Mouse (Mus musculus) left cerebral cortex, postnatal 4 days (tissue): ENCODE data around the gene Taar8c. TPM values are rescaled to one million over a fixed set of nuclear protein-coding genes. Genes with fewer than 3 reads are reported as not detected.
"Not testable (repeated sequence)": the region's sequence is repeated elsewhere in the genome, so short reads cannot be mapped to it uniquely, and the experiment has no call there.

ENCODE experiments used
- DNase-seq: peaks from one replicate; pipeline ENCODE4 v3.0.0-alpha.2; 2022
- intact Hi-C: fragments of 180-260 bp; cut with DNase I; formaldehyde crosslinking; loops from one replicate; pipeline ENCODE4 v1.15.1; 2025
- total RNA-seq, 2 experiments: library from RNA; stranded (reverse); gene quantifications; 2 replicates each; pipeline ENCODE4 v1.2.3; 2021

Gene Taar8c
- total RNA-seq: not detected

GRCm38 (mm10) chr10:24101812-24102211 is at the start of gene Taar8c:
Taar8c (minus strand) TSS chr10:24101912.
- intact Hi-C loops, DNase-seq: not testable (repeated sequence)

- DNase-seq: no peak
- intact Hi-C loops: no loop called here
These were observed 48.4 kb upstream of the Taar8c start for GRCm38 (mm10) chr10:24150086-24150485.

GRCm38 (mm10) chr10:24149135-24149781 is 47.5 kb upstream of the Taar8c start, which contains the start of gene Stx7:
Stx7 (plus strand) TSS chr10:24149302.
- intact Hi-C loops: no loop called here

GRCm38 (mm10) chr10:24142735-24143134 is 41.0 kb upstream of the Taar8c start:
- DNase-seq: no peak
- intact Hi-C loops: no loop called here

More at GRCm38 (mm10) chr10:24149135-24149781, 47.5 kb upstream of the Taar8c start, which contains the start of gene Stx7:
- peak; percentile 94 for DNase-seq

DNA sequence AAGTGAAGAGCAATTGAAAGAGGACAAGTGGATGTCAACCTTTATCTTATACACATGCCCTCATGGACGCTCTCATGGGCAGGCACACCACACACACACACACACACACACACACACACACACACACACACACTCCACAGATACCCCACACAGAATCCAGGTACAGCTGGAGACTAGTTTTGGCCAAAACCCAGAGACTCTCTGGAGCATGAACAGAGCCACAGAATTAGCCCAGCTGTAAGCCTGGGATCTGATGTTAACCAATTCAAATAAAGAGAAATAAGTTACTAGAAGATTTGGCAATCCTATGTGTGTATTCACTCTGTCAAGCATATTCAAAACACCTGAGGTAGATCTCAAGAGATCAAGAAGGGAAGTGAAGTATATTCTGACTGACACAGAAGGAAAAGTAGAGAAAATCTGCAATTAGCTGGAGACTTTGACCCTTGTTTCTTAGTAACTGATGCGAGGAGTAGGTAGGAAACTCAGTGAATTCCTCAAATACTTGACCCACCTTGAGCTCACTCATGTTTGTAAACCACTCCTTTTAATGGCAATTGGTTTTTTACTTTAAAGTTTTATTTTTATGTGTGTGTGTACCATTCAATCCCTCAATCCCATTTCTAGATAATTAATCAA is 37.0 kb upstream of the Taar8c start:
- intact Hi-C loops: no loop called here

DNA sequence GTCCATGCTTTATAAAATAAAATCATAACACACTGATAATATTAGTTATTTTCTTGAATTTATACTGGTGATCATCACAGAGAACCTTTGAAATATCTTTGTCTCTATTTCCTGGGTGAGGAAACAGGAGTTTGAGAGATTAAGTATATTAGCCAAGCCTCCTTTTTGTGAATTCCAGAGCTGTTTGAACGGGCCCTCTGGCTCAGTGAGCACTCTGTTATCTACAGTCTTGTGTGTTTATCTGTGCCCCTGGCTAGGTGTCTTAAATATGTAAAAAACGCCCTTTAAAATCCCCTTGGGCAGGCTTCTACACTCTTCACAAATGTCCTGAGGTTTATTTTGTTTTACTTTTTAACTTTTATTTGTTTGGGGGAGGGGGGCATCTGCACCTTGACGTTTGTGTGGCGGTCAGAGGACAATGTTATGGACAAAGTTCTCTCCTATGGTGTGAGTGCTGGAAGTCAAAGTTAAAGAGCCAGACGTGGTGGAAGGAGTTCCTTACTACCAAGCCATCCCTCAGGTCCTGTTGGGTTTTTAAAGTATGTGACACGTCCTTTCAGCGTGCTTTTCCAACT is 32.4 kb upstream of the Taar8c start:
- intact Hi-C loops: no loop called here
- no peak for DNase-seq

More for the DNA sequence above, 37.0 kb upstream of the Taar8c start:
- no peak for DNase-seq

GRCm38 (mm10) chr10:24133132-24133531 is 31.4 kb upstream of the Taar8c start:
- no peak for DNase-seq
- intact Hi-C loops: no loop called here

DNA sequence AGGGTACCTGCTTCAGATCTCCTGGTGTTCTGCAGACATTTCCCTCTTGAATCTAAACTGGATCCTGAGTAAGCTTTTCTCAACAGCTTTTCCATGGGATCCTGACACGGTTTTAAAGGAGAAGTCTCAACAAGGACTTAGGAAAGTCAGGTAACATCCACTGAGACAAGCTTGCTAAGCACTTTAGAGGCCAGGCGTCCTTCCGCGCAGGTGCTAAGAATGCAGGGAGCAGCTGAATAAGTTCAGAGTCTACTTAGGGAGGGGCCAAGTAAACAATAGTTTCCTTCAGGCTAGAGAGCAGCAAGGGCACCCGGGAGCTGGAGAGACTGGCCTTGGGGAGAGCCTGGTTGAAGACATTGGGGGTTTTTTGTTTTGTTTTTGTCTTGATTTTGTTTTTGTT is 30.6 kb upstream of the Taar8c start:
- intact Hi-C loops: no loop called here

GRCm38 (mm10) chr10:24131451-24132262 is 29.9 kb upstream of the Taar8c start:
- intact Hi-C loops: loop anchor here (2.0 kb wide), 1 partner anchor 319 kb away; no protein-coding TSS in a partner anchor
- DNase-seq: peak; percentile 43

More for the DNA sequence above, 30.6 kb upstream of the Taar8c start:
- no peak for DNase-seq

DNA sequence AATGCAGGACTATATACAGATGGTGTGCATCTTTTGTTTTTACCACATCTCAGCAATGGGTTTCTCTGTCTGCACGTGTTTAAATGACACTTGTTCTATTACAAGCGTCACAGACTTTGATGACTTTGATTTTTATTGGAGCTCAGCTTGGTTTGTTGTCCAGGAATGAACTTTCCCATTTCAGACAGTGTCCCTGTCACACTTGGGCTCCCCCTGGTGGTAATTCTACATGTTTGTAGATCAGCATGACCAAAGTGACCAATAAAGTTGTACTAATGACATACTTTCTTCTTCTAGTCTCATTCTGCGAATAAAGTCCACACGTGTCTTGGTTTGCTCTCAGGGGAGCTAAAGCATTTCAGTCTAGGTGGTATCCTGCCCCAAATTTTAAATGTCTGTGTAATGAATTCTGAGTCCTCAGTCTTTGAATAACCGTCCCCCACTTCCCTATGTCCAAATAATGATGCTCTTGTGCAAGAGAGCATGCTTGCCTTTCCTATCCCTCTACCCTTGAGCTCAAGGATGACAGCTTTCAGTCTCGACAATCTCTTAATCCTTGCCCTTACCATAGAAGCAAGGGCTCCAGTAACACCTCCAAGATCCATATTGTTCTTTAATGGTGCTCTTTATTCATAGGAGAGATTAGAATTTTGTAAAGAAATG is 9.5 kb upstream of the Taar8c start:
- intact Hi-C loops: loop anchor here (10.0 kb wide), 1 partner anchor 136 kb away; the partner anchor contains the start of gene Taar5
- DNase-seq: peak; percentile 46

DNA sequence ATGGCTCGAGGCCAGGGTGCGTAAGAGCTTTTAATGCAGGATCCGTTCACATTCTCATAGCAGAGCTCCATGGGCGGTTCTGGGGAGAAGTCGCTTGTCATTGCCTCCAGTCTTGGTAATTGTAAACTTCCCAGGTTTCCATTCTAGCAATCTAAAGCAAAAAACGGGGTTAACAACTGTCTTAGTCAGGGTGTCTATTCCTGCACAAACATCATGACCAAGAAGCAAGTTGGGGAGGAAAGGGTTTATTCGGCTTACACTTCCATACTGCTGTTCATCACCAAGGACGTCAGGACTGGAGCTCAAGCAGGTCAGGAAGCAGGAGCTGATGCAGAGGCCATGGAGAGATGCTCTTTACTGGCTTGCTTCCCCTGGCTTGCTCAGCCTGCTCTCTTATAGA is 7.7 kb upstream of the Taar8c start, which contains the start of gene Taar9:
Gene Taar9, minus strand, starts transcription at position 101 of the 400 bp plus-strand sequence.
- intact Hi-C loops, DNase-seq: not testable (repeated sequence)

- DNase-seq: no peak
- intact Hi-C loops: no loop called here
These were observed 6.5 kb upstream of the Taar8c start for GRCm38 (mm10) chr10:24108236-24108635.

GRCm38 (mm10) chr10:24107747-24108146 is 6.0 kb upstream of the Taar8c start:
- intact Hi-C loops: no loop called here
- DNase-seq: no peak

- DNase-seq, intact Hi-C loops: not testable (repeated sequence)
These were observed 1.6 kb upstream of the Taar8c start for GRCm38 (mm10) chr10:24103299-24103698.

GRCm38 (mm10) chr10:24097010-24097409 is 4.7 kb downstream of the Taar8c start:
- DNase-seq, intact Hi-C loops: not testable (repeated sequence)

DNA sequence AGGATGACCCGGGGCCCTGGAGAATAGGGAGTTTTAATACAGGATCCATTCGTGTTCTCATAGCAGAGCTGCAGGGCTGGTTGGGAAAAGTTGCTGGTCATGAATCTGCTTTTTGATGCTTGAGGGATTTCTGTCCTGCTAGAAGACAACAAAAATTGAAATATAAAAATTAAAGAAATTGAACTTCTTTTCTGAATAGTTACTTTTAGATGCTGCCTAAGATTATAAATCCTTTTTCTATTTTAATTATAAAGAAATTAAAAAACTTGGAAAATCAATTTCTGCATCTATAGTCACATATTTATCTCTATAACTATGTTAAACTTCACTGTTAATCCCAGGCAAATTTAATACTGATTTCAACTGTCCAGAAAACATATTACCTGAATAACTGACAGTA is 9.5 kb downstream of the Taar8c start, which contains the start of gene Taar8b:
Gene Taar8b, minus strand, starts transcription at position 101 of the 400 bp plus-strand sequence.
- DNase-seq: no peak
- intact Hi-C loops: no loop called here

DNA sequence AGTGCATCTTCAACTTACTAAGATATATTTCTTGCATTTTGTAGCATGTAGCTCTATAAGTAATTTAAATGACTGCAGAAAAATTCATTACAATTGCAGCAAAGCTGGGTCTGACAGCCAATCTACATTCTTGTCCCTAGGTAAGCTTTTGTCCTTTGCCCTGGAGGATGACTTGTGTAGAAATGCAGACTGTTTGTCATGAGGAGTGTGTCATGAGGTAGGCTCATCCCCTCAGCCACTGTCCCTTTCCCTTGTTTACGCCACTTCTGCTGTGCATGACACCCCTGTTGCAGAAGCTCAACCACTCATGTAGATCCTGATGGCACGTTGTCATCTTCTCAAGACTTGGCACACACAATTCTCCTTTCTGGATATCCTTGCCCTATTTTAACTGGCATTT is 14.5 kb downstream of the Taar8c start:
- intact Hi-C loops: no loop called here
- no peak for DNase-seq

- no peak for DNase-seq
- intact Hi-C loops: no loop called here
These were observed 15.2 kb downstream of the Taar8c start for GRCm38 (mm10) chr10:24086555-24086954.

DNA sequence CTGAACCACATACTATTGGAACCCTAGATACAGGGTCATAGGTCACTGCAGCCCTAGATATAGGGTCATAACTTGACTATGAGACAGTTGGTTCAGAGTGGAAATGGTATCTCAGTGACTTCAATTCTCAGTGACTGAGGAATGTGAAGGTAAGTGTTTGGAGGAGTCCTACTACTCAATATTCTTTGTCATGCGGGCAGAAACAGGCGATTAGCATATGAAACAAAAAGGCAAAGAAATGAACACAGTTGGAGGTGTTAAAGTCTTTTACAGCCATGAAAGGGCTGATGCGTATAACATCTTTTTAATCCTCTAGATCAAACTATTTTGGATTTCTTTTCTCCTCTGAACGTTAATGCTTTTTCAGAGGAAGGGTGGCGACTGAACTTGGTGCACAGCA is 15.8 kb downstream of the Taar8c start:
- intact Hi-C loops: no loop called here

GRCm38 (mm10) chr10:24080166-24080565 is 21.5 kb downstream of the Taar8c start:
- intact Hi-C loops: loop anchor here (2.0 kb wide), 1 partner anchor 267 kb away; no protein-coding TSS in a partner anchor
- peak; percentile 32 for DNase-seq

More for the DNA sequence above, 15.8 kb downstream of the Taar8c start:
- DNase-seq: no peak
